Mouse (Mus musculus) midbrain, postnatal 0 days (tissue): ENCODE measurements around the gene Brd3os. TPM values are rescaled to one million over a fixed set of nuclear protein-coding genes. Genes with fewer than 3 reads are reported as not detected.

ENCODE experiments used
- ATAC-seq: fragments of 200-750 bp; cut with Nextera tagmentation; 2 replicates; pipeline ENCODE4 v1.8.0; 2017; ENCODE audit warnings: moderate number of reproducible peaks, mild to moderate bottlenecking, moderate TSS enrichment, moderate library complexity; ENCODE audit not compliant: low FRiP score
- DNase-seq: peaks from one replicate; pipeline ENCODE4 v3.0.0-alpha.2; 2015; ENCODE audit warnings: low spot score
- H3K27ac ChIP-seq: fragments of 300-500 bp; sonication (generic); 2 replicates; pipeline ENCODE4 v1.5.1; 2014; ENCODE audit warnings: low read depth, mild to moderate bottlenecking, low read length, mixed read lengths
- H3K27me3 ChIP-seq: fragments of 300-500 bp; sonication (generic); 2 replicates; pipeline ENCODE4 v1.6.1; 2014; ENCODE audit warnings: low read length, control low read depth, mixed read lengths; ENCODE audit not compliant: insufficient read depth
- H3K36me3 ChIP-seq: fragments of 300-500 bp; sonication (generic); 2 replicates; pipeline ENCODE4 v1.6.1; 2014; ENCODE audit warnings: low read length, control low read depth, mixed read lengths; ENCODE audit not compliant: insufficient read depth
- H3K4me1 ChIP-seq: fragments of 300-500 bp; sonication (generic); 2 replicates; pipeline ENCODE4 v1.6.1; 2014; ENCODE audit warnings: mild to moderate bottlenecking, control low read depth, antibody characterized with exemption, low read length, mixed read lengths; ENCODE audit not compliant: insufficient read depth
- H3K4me2 ChIP-seq: fragments of 300-500 bp; sonication (generic); 2 replicates; pipeline ENCODE4 v1.6.1; 2014; ENCODE audit warnings: low read depth, mild to moderate bottlenecking, low read length, mixed read lengths; ENCODE audit not compliant: poor library complexity, severe bottlenecking
- H3K4me3 ChIP-seq: fragments of 300-500 bp; sonication (generic); 2 replicates; pipeline ENCODE4 v1.5.1; 2014; ENCODE audit warnings: low read depth, mild to moderate bottlenecking, low read length, moderate library complexity
- H3K9ac ChIP-seq: fragments of 300-500 bp; sonication (generic); replicated peaks from 2 replicates; pipeline ENCODE4 v1.6.1; 2014; ENCODE audit warnings: mild to moderate bottlenecking, low read length, moderate library complexity, mixed read lengths; ENCODE audit not compliant: poor library complexity, severe bottlenecking
- H3K9me3 ChIP-seq: fragments of 300-500 bp; sonication (generic); 2 replicates; pipeline ENCODE4 v1.6.1; 2016; ENCODE audit warnings: low read length, control low read depth
- CTCF ChIP-seq: IDR thresholded peaks from 2 replicates; pipeline ENCODE4 v1.5.1; 2016; ENCODE audit warnings: antibody characterized with exemption, mild to moderate bottlenecking
- WGBS: fragments of 180-500 bp; shearing (Covaris S2); extraction: QIAGEN DNeasy Blood & Tissue Kit; methylation state at CpG from one replicate; pipeline ENCODE4 v1.1.7; 2014; 5-methylcytosine and 5-hydroxymethylcytosine counted together
- polyA plus RNA-seq: library from polyadenylated mRNA; unstranded; fragments of >200 nt; fragmentation: Nextera tagmentation; extraction: Ambion mirVana; gene quantifications from 2 replicates; pipeline ENCODE4 v1.2.1, GENCODE M21; 2015
- total RNA-seq: library from RNA; depleted of rRNA; stranded (reverse); fragments of >200 nt; gene quantifications from 2 replicates; pipeline ENCODE4 v1.2.3, GENCODE M21; 2014

The Brd3os gene
- total and polyA plus RNA-seq, 2 experiments from 2014 or later, result 42.5 to 44.2 TPM

GRCm38 (mm10) chr2:27417648-27418153 lies 24.4 kb upstream of the Brd3os start:
- H3K9me3 ChIP-seq, result no peaks in the 10 kb centered on the region
- no peak overlapping the region for H3K27ac ChIP-seq
- peaks cover 15% of the 10 kb centered on the region for H3K4me1 ChIP-seq
- no peak for TF ChIP-seq CTCF
- no peaks in the 10 kb centered on the region for H3K36me3 ChIP-seq
- DNase-seq (no peak), ATAC-seq (no peak)
- H3K4me2 ChIP-seq, result no peak overlapping the region
- no peak overlapping the region for H3K4me3 ChIP-seq
- no peak overlapping the region for H3K9ac ChIP-seq
- no peaks in the 10 kb centered on the region for H3K27me3 ChIP-seq
- WGBS, result 54% methylated on average over 5 of the region's 5 CpGs

GRCm38 (mm10) chr2:27418577-27419070 lies 23.5 kb upstream of the Brd3os start:
- Histone ChIP-seq H3K4me3 (no peak overlapping the region), H3K9ac (no peak overlapping the region), H3K27ac (no peak overlapping the region), H3K4me2 (no peak overlapping the region; the same call in 1 of the 2 replicates), H3K9me3 (no peaks in the 10 kb centered on the region), H3K27me3 (no peaks in the 10 kb centered on the region), H3K36me3 (no peaks in the 10 kb centered on the region), H3K4me1 (peaks cover 15% of the 10 kb centered on the region)
- ATAC-seq, result no peak
- no peak for TF ChIP-seq CTCF
- WGBS, result 68% methylated on average over 6 of the region's 6 CpGs
- DNase-seq, result no peak

- ATAC-seq, result no peak
- WGBS, result 39% methylated on average over 20 of the region's 20 CpGs
- H3K4me1 ChIP-seq, result peaks cover 8% of the 10 kb centered on the region; the same call in 1 of the 2 replicates
- no peak overlapping the region for H3K4me3 ChIP-seq
- H3K9me3 ChIP-seq, result no peaks in the 10 kb centered on the region
- no peak overlapping the region for H3K27ac ChIP-seq
- no peak overlapping the region for H3K4me2 ChIP-seq
- no peak for TF ChIP-seq CTCF
- H3K9ac ChIP-seq, result no peak overlapping the region
- H3K36me3 ChIP-seq, result no peaks in the 10 kb centered on the region
- DNase-seq, result peak; percentile 84
- H3K27me3 ChIP-seq, result no peaks in the 10 kb centered on the region
These were observed 20.6 kb upstream of the Brd3os start for GRCm38 (mm10) chr2:27421293-27422068.

GRCm38 (mm10) chr2:27423596-27423995 lies 18.5 kb upstream of the Brd3os start:
- H3K4me2 ChIP-seq, result peak overlapping the region; percentile 2; the same call in 1 of the 2 replicates
- no peak for ATAC-seq

GRCm38 (mm10) chr2:27425161-27425611 lies 16.9 kb upstream of the Brd3os start:
- no peak overlapping the region for H3K27ac ChIP-seq
- no peaks in the 10 kb centered on the region for H3K27me3 ChIP-seq
- H3K36me3 ChIP-seq, result no peaks in the 10 kb centered on the region
- H3K4me1 ChIP-seq, result peaks cover 11% of the 10 kb centered on the region; the same call in 1 of the 2 replicates
- H3K9me3 ChIP-seq, result no peaks in the 10 kb centered on the region
- no peak for TF ChIP-seq CTCF
- peak overlapping the region; percentile 77 for H3K9ac ChIP-seq
- peak; percentile 58 for DNase-seq
- H3K4me2 ChIP-seq, result peak overlapping the region; percentile 99
- under 1% methylated on average over 20 of the region's 20 CpGs for WGBS
- ATAC-seq, result no peak
- peak overlapping the region; percentile 92 for H3K4me3 ChIP-seq

More at GRCm38 (mm10) chr2:27423596-27423995, 18.5 kb upstream of the Brd3os start:
- H3K9me3 ChIP-seq, result no peaks in the 10 kb centered on the region
- H3K27ac ChIP-seq, result no peak overlapping the region
- peaks cover 11% of the 10 kb centered on the region; the same call in 1 of the 2 replicates for H3K4me1 ChIP-seq
- no peak for TF ChIP-seq CTCF
- no peak overlapping the region for H3K9ac ChIP-seq
- WGBS, result 76% methylated on average over 7 of the region's 7 CpGs
- H3K4me3 ChIP-seq, result no peak overlapping the region
- no peak for DNase-seq
- no peaks in the 10 kb centered on the region for H3K36me3 ChIP-seq
- no peaks in the 10 kb centered on the region for H3K27me3 ChIP-seq
